Mouse (Mus musculus) MEL (cell line): Measurements from ENCODE around the gene Mgat5. TPM values are rescaled to one million over a fixed set of nuclear protein-coding genes. Genes with fewer than 3 reads are reported as not detected.
A peak's percentile ranks its signal among the peaks of the same experiment; 100 is the strongest.

Experiments used
- DNase-seq: peaks from one replicate; pipeline ENCODE4 v3.0.0; 2011; ENCODE audit warnings: low read depth, low spot score
- H3K27ac ChIP-seq: 2 replicates; pipeline ENCODE4 v1.5.1; 2012; ENCODE audit warnings: low read depth, mild to moderate bottlenecking, control low read depth, low read length, moderate library complexity; ENCODE audit not compliant: control insufficient read depth
- H3K27me3 ChIP-seq, 2 experiments: fragments of 150-350 bp in 1 of 2; sonication (generic) in 1 of 2; 2 replicates each; pipeline ENCODE4 v1.6.1; 2012; ENCODE audit warnings: low read length in 2 of 2, mild to moderate bottlenecking in 2 of 2, improper control_type of control experiment in 1 of 2, moderate library complexity in 1 of 2; ENCODE audit not compliant: insufficient read depth in 2 of 2, control insufficient read depth in 1 of 2
- H3K36me3 ChIP-seq, 2 experiments: 2 replicates each; pipeline ENCODE4 v1.6.1; 2012 to 2014; ENCODE audit warnings: low read length in 2 of 2, improper control_type of control experiment in 1 of 2, inconsistent platforms in 1 of 2, mild to moderate bottlenecking in 1 of 2; ENCODE audit not compliant: insufficient read depth in 2 of 2, control insufficient read depth in 1 of 2
- H3K4me1 ChIP-seq, 2 experiments: fragments of 150-350 bp in 1 of 2; sonication (generic) in 1 of 2; 2 replicates each; pipeline ENCODE4 v1.6.1; 2012; ENCODE audit warnings: low read length in 2 of 2, improper control_type of control experiment in 1 of 2, mild to moderate bottlenecking in 1 of 2; ENCODE audit not compliant: insufficient read depth in 2 of 2, control insufficient read depth in 1 of 2
- H3K4me3 ChIP-seq, 2 experiments: fragments of 150-350 bp in 1 of 2; sonication (generic) in 1 of 2; 2 replicates each; pipeline ENCODE4 v1.5.1; 2012; ENCODE audit warnings: low read depth in 2 of 2, low read length in 2 of 2, mild to moderate bottlenecking in 2 of 2, moderate library complexity in 2 of 2, control low read depth in 1 of 2, improper control_type of control experiment in 1 of 2; ENCODE audit not compliant: control insufficient read depth in 1 of 2, insufficient read depth in 1 of 2
- H3K79me2 ChIP-seq: 2 replicates; pipeline ENCODE4 v1.6.1; 2012; ENCODE audit warnings: mild to moderate bottlenecking, low read length, moderate library complexity; ENCODE audit not compliant: control insufficient read depth, poor library complexity, insufficient read depth
- H3K9ac ChIP-seq: 2 replicates; pipeline ENCODE4 v1.6.1; 2012; ENCODE audit warnings: low read depth, mild to moderate bottlenecking, control low read depth, low read length, moderate library complexity; ENCODE audit not compliant: control insufficient read depth, poor library complexity, severe bottlenecking
- H3K9me3 ChIP-seq: fragments of 150-350 bp; sonication (generic); replicated peaks from 2 replicates; pipeline ENCODE4 v1.6.1; 2012; ENCODE audit warnings: mild to moderate bottlenecking, low read length, improper control_type of control experiment, moderate library complexity; ENCODE audit not compliant: insufficient read depth
- BHLHE40 ChIP-seq: IDR thresholded peaks from 2 replicates; pipeline ENCODE4 v1.6.1; 2012; ENCODE audit warnings: low read depth, mild to moderate bottlenecking, inconsistent platforms, low read length, improper control_type of control experiment, borderline replicate concordance
- CTCF ChIP-seq, 3 experiments: IDR thresholded peaks in 2 of 3; conservative IDR thresholded peaks in 1 of 3; 2 replicates each; pipeline ENCODE4 v1.5.1; 2011 to 2012; ENCODE audit warnings: low read length in 3 of 3, low read depth in 2 of 3, mild to moderate bottlenecking in 2 of 3, improper control_type of control experiment in 1 of 3, inconsistent platforms in 1 of 3, mixed read lengths in 1 of 3, moderate library complexity in 1 of 3; ENCODE audit not compliant: control insufficient read depth in 1 of 3, insufficient read depth in 1 of 3, poor library complexity in 1 of 3, severe bottlenecking in 1 of 3
- EP300 ChIP-seq, 2 experiments: IDR thresholded peaks; 2 replicates each; pipeline ENCODE4 v1.6.1; 2011; ENCODE audit warnings: improper control_type of control experiment in 2 of 2, low read length in 2 of 2, low read depth in 1 of 2, mild to moderate bottlenecking in 1 of 2
- ETS1 ChIP-seq: IDR thresholded peaks from 2 replicates; pipeline ENCODE4 v1.6.1; 2012; ENCODE audit warnings: low read depth, mild to moderate bottlenecking, inconsistent platforms, low read length, improper control_type of control experiment, moderate library complexity
- GABPA ChIP-seq: IDR thresholded peaks from 2 replicates; pipeline ENCODE4 v1.6.1; 2012; ENCODE audit warnings: low read depth, mild to moderate bottlenecking, inconsistent platforms, low read length, improper control_type of control experiment, moderate library complexity
- GATA1 ChIP-seq: IDR thresholded peaks from 2 replicates; pipeline ENCODE4 v1.6.1; 2011; ENCODE audit warnings: low read depth, low read length, improper control_type of control experiment
- HCFC1 ChIP-seq: IDR thresholded peaks from 2 replicates; pipeline ENCODE4 v1.6.1; 2012; ENCODE audit warnings: low read depth, mild to moderate bottlenecking, inconsistent platforms, low read length, improper control_type of control experiment, moderate library complexity
- JUND ChIP-seq: IDR thresholded peaks from 2 replicates; pipeline ENCODE4 v1.6.1; 2011; ENCODE audit warnings: low read depth, mild to moderate bottlenecking, improper control_type of control experiment, low read length
- MAFK ChIP-seq: IDR thresholded peaks from 2 replicates; pipeline ENCODE4 v1.6.1; 2011; ENCODE audit warnings: low read depth, mild to moderate bottlenecking, low read length, improper control_type of control experiment, borderline replicate concordance
- MYB ChIP-seq: IDR thresholded peaks from 2 replicates; pipeline ENCODE4 v1.6.1; 2011; ENCODE audit warnings: mild to moderate bottlenecking, low read depth, low read length, improper control_type of control experiment
- NELFE ChIP-seq: IDR thresholded peaks from 2 replicates; pipeline ENCODE4 v1.6.1; 2011; ENCODE audit warnings: low read depth, low read length, improper control_type of control experiment
- NRF1 ChIP-seq: IDR thresholded peaks from 2 replicates; pipeline ENCODE4 v1.6.1; 2014; ENCODE audit warnings: low read depth, mild to moderate bottlenecking, inconsistent platforms, low read length, improper control_type of control experiment, moderate library complexity; ENCODE audit not compliant: poor library complexity, insufficient read depth, severe bottlenecking
- POLR2A ChIP-seq, 2 experiments: IDR thresholded peaks; 2 replicates each; pipeline ENCODE4 v1.6.1; 2011 to 2012; ENCODE audit warnings: low read length in 2 of 2, mild to moderate bottlenecking in 2 of 2, control low read depth in 1 of 2, improper control_type of control experiment in 1 of 2, low read depth in 1 of 2, moderate library complexity in 1 of 2; ENCODE audit not compliant: control insufficient read depth in 1 of 2, insufficient read depth in 1 of 2, poor library complexity in 1 of 2
- POLR2AphosphoS2 ChIP-seq: IDR thresholded peaks from 2 replicates; pipeline ENCODE4 v1.6.1; 2011; ENCODE audit warnings: low read length, improper control_type of control experiment
- RAD21 ChIP-seq: IDR thresholded peaks from 2 replicates; pipeline ENCODE4 v1.6.1; 2011; ENCODE audit warnings: mild to moderate bottlenecking, low read depth, low read length, improper control_type of control experiment
- RCOR1 ChIP-seq: IDR thresholded peaks from 2 replicates; pipeline ENCODE4 v1.6.1; 2012; ENCODE audit warnings: low read depth, mild to moderate bottlenecking, inconsistent platforms, low read length, improper control_type of control experiment
- SIN3A ChIP-seq: IDR thresholded peaks from 2 replicates; pipeline ENCODE4 v1.6.1; 2012; ENCODE audit warnings: low read length, improper control_type of control experiment, inconsistent platforms
- TAL1 ChIP-seq: IDR thresholded peaks from 2 replicates; pipeline ENCODE4 v1.6.1; 2012; ENCODE audit warnings: mild to moderate bottlenecking, inconsistent platforms, low read length, moderate library complexity, mixed read lengths
- TBP ChIP-seq: IDR thresholded peaks from 2 replicates; pipeline ENCODE4 v1.8.0; 2011; ENCODE audit warnings: low read depth, low read length, improper control_type of control experiment
- TCF12 ChIP-seq: IDR thresholded peaks from 2 replicates; pipeline ENCODE4 v1.6.1; 2014; ENCODE audit warnings: low read depth, mild to moderate bottlenecking, inconsistent platforms, low read length, improper control_type of control experiment, moderate library complexity
- UBTF ChIP-seq: IDR thresholded peaks from 2 replicates; pipeline ENCODE4 v1.6.1; 2012; ENCODE audit warnings: low read depth, mild to moderate bottlenecking, inconsistent platforms, low read length, improper control_type of control experiment, moderate library complexity, borderline replicate concordance; ENCODE audit not compliant: insufficient read depth
- USF1 ChIP-seq: IDR thresholded peaks from 2 replicates; pipeline ENCODE4 v1.6.1; 2014; ENCODE audit warnings: low read depth, mild to moderate bottlenecking, inconsistent platforms, low read length, improper control_type of control experiment, moderate library complexity
- ZC3H11A ChIP-seq: IDR thresholded peaks from 2 replicates; pipeline ENCODE4 v1.6.1; 2012; ENCODE audit warnings: low read depth, mild to moderate bottlenecking, inconsistent platforms, low read length, improper control_type of control experiment
- ZMIZ1 ChIP-seq: IDR thresholded peaks from 2 replicates; pipeline ENCODE4 v1.6.1; 2012; ENCODE audit warnings: low read depth, mild to moderate bottlenecking, inconsistent platforms, low read length, improper control_type of control experiment, moderate library complexity
- polyA plus RNA-seq, 2 experiments: library from polyadenylated mRNA; stranded (reverse) in 1 of 2; unstranded in 1 of 2; fragments of >175 nt in 1 of 2; fragments of >200 nt in 1 of 2; gene quantifications; 2 replicates each; pipeline versions ENCODE4 v1.2.1 to v1.2.4; 2012; ENCODE audit warnings: low replicate concordance in 2 of 2, low read depth in 1 of 2; ENCODE audit not compliant: insufficient read length in 2 of 2, insufficient read depth in 1 of 2, missing spikeins in 1 of 2
- total RNA-seq: library from RNA; depleted of rRNA; stranded (reverse); fragments of 300-350 nt; gene quantifications from 2 replicates; pipeline ENCODE4 v1.2.3, GENCODE M21; 2012

Gene Mgat5
- total and polyA plus RNA-seq, 3 experiments, result 6.9 to 9.5 TPM; not detected in 1

GRCm38 (mm10) chr1:127296815-127297214, 92.0 kb downstream of the Mgat5 start (continued):
- no peak for TF ChIP-seq RAD21
- peak; percentile 72 for TF ChIP-seq ETS1
- TF ChIP-seq UBTF, result no peak
- TF ChIP-seq USF1, result no peak
- no peak for TF ChIP-seq CTCF (IDR thresholded peaks at IDR 0.05 in 2 of 3, conservative IDR thresholded peaks at IDR 0.05 in 1 of 3; ENCODE audit: control insufficient read depth in 1 of 3, insufficient read depth in 1 of 3, low read depth in 2 of 3, low read length in 3 of 3, poor library complexity in 1 of 3, severe bottlenecking in 1 of 3)
- TF ChIP-seq NRF1, result no peak
- TF ChIP-seq ZC3H11A, result no peak
- no peak for TF ChIP-seq TAL1

- Histone ChIP-seq H3K9me3 (no peaks in the 10 kb centered on the region), H3K79me2 (peaks cover 11% of the 10 kb centered on the region), H3K27ac (peak overlapping the region; percentile 66), H3K4me1 (peaks cover 62 to 65% of the 10 kb centered on the region in 2 experiments), H3K9ac (peak overlapping the region; percentile 15; the same call in 1 of the 2 replicates), H3K36me3 (peaks cover 0 to 67% of the 10 kb centered on the region in 2 experiments; a peak in 2 of 4 replicates), H3K4me3 (peak overlapping the region; percentile 1 to 66; a peak in 3 of 4 replicates), H3K27me3 (no peaks in the 10 kb centered on the region)
- peak; percentile 87 for DNase-seq
- no peak for TF ChIP-seq GABPA
- peak; percentile 60 for TF ChIP-seq ETS1
- TF ChIP-seq POLR2A (IDR thresholded peaks at IDR 0.05; ENCODE audit: control insufficient read depth in 1 of 2, insufficient read depth in 1 of 2, low read depth in 1 of 2, low read length in 2 of 2, poor library complexity in 1 of 2), result peak in 1 of 2 experiments; percentile 50; a peak in 2 of 4 replicates
- peak; percentile 43; the same call in 1 of the 2 replicates for TF ChIP-seq TCF12
- TF ChIP-seq BHLHE40, result no peak
- peak; percentile 21; the same call in 1 of the 2 replicates for TF ChIP-seq HCFC1
- TF ChIP-seq EP300 (IDR thresholded peaks at IDR 0.05; ENCODE audit: low read depth in 1 of 2, low read length in 2 of 2), result peak; percentile 36 to 55; a peak in 3 of 4 replicates
- TF ChIP-seq POLR2AphosphoS2, result peak; percentile 67; the same call in 1 of the 2 replicates
- TF ChIP-seq JUND, result no peak
- TF ChIP-seq SIN3A, result peak; percentile 65
- TF ChIP-seq MAFK, result no peak
- TF ChIP-seq RCOR1, result peak; percentile 17; the same call in 1 of the 2 replicates
- peak; percentile 82 for TF ChIP-seq MYB
- TF ChIP-seq NELFE, result 0 out of 2 replicates have a peak, but pooled peaks have one; percentile 48
- peak; percentile 77; the same call in 1 of the 2 replicates for TF ChIP-seq ZMIZ1
- peak; percentile 49; the same call in 1 of the 2 replicates for TF ChIP-seq GATA1
- no peak for TF ChIP-seq TBP
Measured at GRCm38 (mm10) chr1:127299774-127300173, 95.0 kb downstream of the Mgat5 start.
